Comparison of ENCODE assay signal across 8 mouse cellular contexts in genomic region chr2:131351968-131352746, GRCm38 (mm10). TPM values are rescaled to one million over a fixed set of nuclear protein-coding genes. Genes with fewer than 3 reads are reported as not detected.
DNase-seq lines count a peak whose midpoint lies in the region; ATAC-seq lines count a peak whose summit lies in the region.

No protein-coding gene starts in this region.

- WGBS in forebrain, embryonic 13.5 days = under 1% methylated on average over 44 of the region's 51 CpGs
- 2% methylated on average over 50 of the region's 51 CpGs for WGBS in liver, embryonic 13.5 days (ENCODE audit: insufficient replicate concordance)

- no peaks in the 10 kb centered on the region for H3K27me3 ChIP-seq in forebrain, embryonic 13.5 days
- no peaks in the 10 kb centered on the region for H3K27me3 ChIP-seq in liver, embryonic 13.5 days

- ATAC-seq in forebrain, embryonic 13.5 days = peak; percentile 78; the same call in 1 of the 2 replicates
- no peak for ATAC-seq in liver, embryonic 13.5 days (ENCODE audit: low read depth)

- DNase-seq in cerebellum, adult 9-10 months = peak; percentile 54
- no peak for DNase-seq in cerebellum, postnatal 25 days
- DNase-seq in right cerebral cortex, postnatal 14 days = peak; percentile 59
- DNase-seq in right cerebral cortex, adult 18-20 months = no peak
- no peak for DNase-seq in liver, embryonic 13.5 days
- peak; percentile 27 for DNase-seq in right cerebral cortex, postnatal 25 days
- DNase-seq in layer of hippocampus, adult 9-10 months (ENCODE audit: low spot score) = no peak

- H3K4me2 ChIP-seq in forebrain, embryonic 13.5 days = peak overlapping the region; percentile 71
- peak overlapping the region; percentile 96 for H3K4me2 ChIP-seq in liver, embryonic 13.5 days

- no peaks in the 10 kb centered on the region for H3K9me3 ChIP-seq in forebrain, embryonic 13.5 days (replicated peaks)
- H3K9me3 ChIP-seq in liver, embryonic 13.5 days (replicated peaks) = no peaks in the 10 kb centered on the region

- H3K9ac ChIP-seq in forebrain, embryonic 13.5 days = peak overlapping the region; percentile 98
- peak overlapping the region; percentile 81 for H3K9ac ChIP-seq in liver, embryonic 13.5 days

- peak overlapping the region; percentile 94 for H3K4me3 ChIP-seq in forebrain, embryonic 13.5 days
- H3K4me3 ChIP-seq in liver, embryonic 13.5 days (replicated peaks) = peak overlapping the region; percentile 76

- H3K4me1 ChIP-seq in forebrain, embryonic 13.5 days = peaks cover 17% of the 10 kb centered on the region
- peaks cover 25% of the 10 kb centered on the region for H3K4me1 ChIP-seq in liver, embryonic 13.5 days (replicated peaks)

- peak overlapping the region; percentile 96 for H3K27ac ChIP-seq in forebrain, embryonic 13.5 days
- peak overlapping the region; percentile 45 for H3K27ac ChIP-seq in liver, embryonic 13.5 days

- no peaks in the 10 kb centered on the region for H3K36me3 ChIP-seq in forebrain, embryonic 13.5 days (ENCODE audit: poor library complexity, severe bottlenecking)
- H3K36me3 ChIP-seq in liver, embryonic 13.5 days = no peaks in the 10 kb centered on the region

RNA-seq across cellular contexts. Expression of gene Rnf24, which starts 0.5 kb away (rescaled TPM):
- 14.6 and 15.5 TPM in 2 replicates for polyA plus RNA-seq in forebrain, embryonic 13.5 days (2015; fragmentation: Nextera tagmentation; extraction: Ambion mirVana)
- polyA plus RNA-seq in liver, embryonic 13.5 days (2015; fragmentation: Nextera tagmentation; extraction: Ambion mirVana) = 0.46 and 0.60 TPM in 2 replicates

Comparison
In these comparisons a context has a peak if more than half of its experiments do, and no peak if none do; other contexts are left out.
1. DNase-seq: peak in cerebellum, adult 9-10 months (single experiment), right cerebral cortex, postnatal 14 days (single experiment) and right cerebral cortex, postnatal 25 days (single experiment); none in cerebellum, postnatal 25 days (0 of 2), right cerebral cortex, adult 18-20 months (single experiment), liver, embryonic 13.5 days (single experiment) and layer of hippocampus, adult 9-10 months (single experiment).